Mouse (Mus musculus) midbrain, embryonic 13.5 days (tissue): ENCODE measurements at regions not wholly inside any gene's neighbourhood (a gene's known extent, or its start where the extent isn't known, plus 50 kb on each side); places are given as distances from the start of the nearest gene placed in this dataset.

Experiments used
- ATAC-seq: fragments of 200-750 bp; cut with Nextera tagmentation; 2 replicates; pipeline ENCODE4 v1.8.0; 2017; ENCODE audit warnings: mild to moderate bottlenecking, moderate TSS enrichment, moderate library complexity
- H3K27ac ChIP-seq: fragments of 300-500 bp; sonication (generic); 2 replicates; pipeline ENCODE4 v1.5.1; 2015; ENCODE audit warnings: inconsistent platforms, mild to moderate bottlenecking, moderate library complexity
- H3K27me3 ChIP-seq: fragments of 300-500 bp; sonication (generic); 2 replicates; pipeline ENCODE4 v1.6.1; 2015; ENCODE audit warnings: mild to moderate bottlenecking, inconsistent platforms
- H3K36me3 ChIP-seq: fragments of 300-500 bp; sonication (generic); 2 replicates; pipeline ENCODE4 v1.6.1; 2015; ENCODE audit warnings: mild to moderate bottlenecking, inconsistent platforms
- H3K4me1 ChIP-seq: fragments of 300-500 bp; sonication (generic); replicated peaks from 2 replicates; pipeline ENCODE4 v1.6.1; 2015; ENCODE audit warnings: inconsistent platforms
- H3K4me2 ChIP-seq: fragments of 300-500 bp; sonication (generic); replicated peaks from 2 replicates; pipeline ENCODE4 v1.6.1; 2015; ENCODE audit warnings: moderate library complexity, mild to moderate bottlenecking, inconsistent platforms
- H3K4me3 ChIP-seq: fragments of 300-500 bp; sonication (generic); replicated peaks from 2 replicates; pipeline ENCODE4 v1.5.1; 2015; ENCODE audit warnings: mild to moderate bottlenecking, inconsistent platforms
- H3K9ac ChIP-seq: fragments of 300-500 bp; sonication (generic); replicated peaks from 2 replicates; pipeline ENCODE4 v1.6.1; 2015; ENCODE audit warnings: mild to moderate bottlenecking, inconsistent platforms
- H3K9me3 ChIP-seq: fragments of 300-500 bp; sonication (generic); 2 replicates; pipeline ENCODE4 v1.6.1; 2016; ENCODE audit warnings: mild to moderate bottlenecking, inconsistent platforms
- WGBS: fragments of 180-500 bp; shearing (Covaris S2); methylation state at CpG from one replicate; pipeline ENCODE4 v1.1.7; 2015; 5-methylcytosine and 5-hydroxymethylcytosine counted together

DNA sequence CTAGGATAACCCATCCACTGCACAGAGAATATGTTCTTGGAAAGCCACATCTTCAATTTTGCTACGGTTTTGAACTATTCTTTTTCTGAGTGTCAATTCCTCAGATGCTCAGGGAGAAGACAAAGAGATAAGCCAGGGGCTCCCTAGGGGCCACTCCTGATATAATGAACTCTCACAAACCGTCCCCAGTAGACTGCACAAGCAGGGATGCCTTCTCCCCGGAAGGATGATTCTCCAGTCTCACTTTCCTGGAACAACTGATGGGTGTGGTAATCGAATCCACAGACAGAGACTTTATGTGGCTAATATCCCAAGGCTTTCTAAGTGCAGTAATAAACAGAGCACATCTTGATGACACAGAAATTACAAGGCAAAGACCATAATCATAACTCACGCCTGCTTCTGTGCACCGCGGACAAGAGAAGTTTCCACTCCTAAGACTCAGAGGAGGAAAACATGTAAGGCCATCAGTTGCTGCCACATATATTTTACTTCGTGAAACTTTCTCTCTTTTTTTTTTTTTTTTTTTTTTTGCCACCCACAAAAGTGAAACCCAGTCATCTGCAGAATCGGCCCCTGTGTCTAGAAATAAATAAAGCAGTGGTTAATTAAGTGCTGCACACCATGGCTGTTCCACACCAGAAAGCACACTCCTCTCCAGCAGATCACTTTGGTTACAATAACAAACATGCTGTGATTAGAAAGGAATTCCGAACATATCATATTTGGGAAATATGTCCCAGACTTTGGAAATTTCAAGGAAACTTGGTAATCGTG is 433.8 kb downstream of the Gsdmc2 start:
- no peaks in the 10 kb centered on the region for H3K36me3 ChIP-seq
- no peak overlapping the region for H3K27ac ChIP-seq
- no peak overlapping the region for H3K4me2 ChIP-seq
- H3K27me3 ChIP-seq = no peaks in the 10 kb centered on the region
- no peaks in the 10 kb centered on the region for H3K4me1 ChIP-seq
- no peak overlapping the region for H3K9ac ChIP-seq
- 71% methylated on average over 11 of the region's 11 CpGs for WGBS
- ATAC-seq = no peak
- H3K9me3 ChIP-seq = no peaks in the 10 kb centered on the region
- H3K4me3 ChIP-seq = no peak overlapping the region

DNA sequence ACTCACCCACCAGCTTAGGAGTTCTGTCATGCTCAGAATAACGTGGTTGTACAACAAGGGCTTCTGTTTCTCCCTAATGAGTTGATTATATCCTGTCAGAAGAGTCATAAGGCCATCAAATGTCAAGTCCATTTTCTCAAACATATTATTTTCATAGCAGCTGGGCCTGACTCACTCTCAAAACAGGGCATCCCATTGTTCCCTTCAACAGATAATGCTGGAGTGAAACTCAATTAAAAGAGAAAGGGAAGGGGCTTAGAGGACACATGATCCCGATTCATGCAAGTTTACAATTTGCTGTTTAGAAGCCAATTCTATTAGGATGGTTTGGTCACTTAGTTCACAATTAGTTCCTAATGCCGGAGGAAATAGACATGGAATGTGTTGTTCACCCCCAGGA is 444.5 kb downstream of the Gsdmc2 start:
- Histone ChIP-seq H3K36me3 (no peaks in the 10 kb centered on the region), H3K4me1 (no peaks in the 10 kb centered on the region), H3K4me3 (no peak overlapping the region), H3K27me3 (no peaks in the 10 kb centered on the region), H3K27ac (no peak overlapping the region), H3K4me2 (no peak overlapping the region), H3K9me3 (no peaks in the 10 kb centered on the region), H3K9ac (no peak overlapping the region)
- no peak for ATAC-seq
- 63% methylated on average over 3 of the region's 3 CpGs for WGBS

DNA sequence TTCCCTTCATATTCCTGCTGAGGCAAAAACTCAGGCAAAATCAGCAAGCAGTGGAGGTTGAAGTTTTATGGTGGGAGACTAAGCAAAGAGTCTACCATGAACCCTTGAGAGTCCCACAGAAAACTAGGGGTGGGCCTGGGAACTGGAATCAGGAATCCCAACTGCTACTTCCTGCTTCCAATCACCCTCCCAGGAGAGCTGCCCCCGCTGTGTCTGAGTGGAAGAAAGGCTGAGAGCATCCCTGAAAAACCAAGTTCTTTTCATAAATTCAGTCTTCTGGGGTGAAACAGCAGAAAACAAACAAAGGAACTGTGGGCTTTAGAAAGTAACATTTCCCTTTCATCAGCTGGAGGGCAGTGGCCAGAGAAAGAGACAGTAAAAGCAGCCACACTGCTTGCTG is 445.0 kb downstream of the Gsdmc2 start:
- Histone ChIP-seq H3K36me3 (no peaks in the 10 kb centered on the region), H3K9ac (no peak overlapping the region), H3K27me3 (no peaks in the 10 kb centered on the region), H3K4me3 (no peak overlapping the region), H3K9me3 (no peaks in the 10 kb centered on the region), H3K4me1 (no peaks in the 10 kb centered on the region), H3K27ac (no peak overlapping the region), H3K4me2 (no peak overlapping the region)
- no peak for ATAC-seq
- WGBS = 78% methylated on average over 1 of the region's 1 CpGs

DNA sequence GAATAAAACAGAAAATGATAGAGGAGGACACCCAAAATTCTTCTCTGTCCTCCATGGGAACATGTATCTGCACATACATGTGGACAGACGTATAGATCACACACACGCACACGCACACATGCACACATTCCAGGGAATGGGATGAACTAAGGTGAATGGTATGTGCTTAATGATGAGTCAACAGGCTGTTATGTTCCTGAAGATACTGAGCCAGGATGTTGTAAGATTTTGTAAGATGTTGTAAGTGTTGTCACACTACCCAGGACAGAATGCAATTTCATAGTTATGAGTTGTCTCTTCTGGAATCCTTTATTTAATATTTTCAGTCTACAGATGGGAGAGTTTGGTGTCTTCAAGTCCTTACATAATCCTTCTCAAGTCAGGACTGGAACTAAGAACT is 447.5 kb downstream of the Gsdmc2 start:
- no peak overlapping the region for H3K4me2 ChIP-seq
- H3K27ac ChIP-seq = no peak overlapping the region
- no peaks in the 10 kb centered on the region for H3K4me1 ChIP-seq
- H3K9ac ChIP-seq = no peak overlapping the region
- no peak overlapping the region for H3K4me3 ChIP-seq
- H3K27me3 ChIP-seq = no peaks in the 10 kb centered on the region
- 92% methylated on average over 3 of the region's 3 CpGs for WGBS
- H3K36me3 ChIP-seq = no peaks in the 10 kb centered on the region
- H3K9me3 ChIP-seq = no peaks in the 10 kb centered on the region
- ATAC-seq = no peak

DNA sequence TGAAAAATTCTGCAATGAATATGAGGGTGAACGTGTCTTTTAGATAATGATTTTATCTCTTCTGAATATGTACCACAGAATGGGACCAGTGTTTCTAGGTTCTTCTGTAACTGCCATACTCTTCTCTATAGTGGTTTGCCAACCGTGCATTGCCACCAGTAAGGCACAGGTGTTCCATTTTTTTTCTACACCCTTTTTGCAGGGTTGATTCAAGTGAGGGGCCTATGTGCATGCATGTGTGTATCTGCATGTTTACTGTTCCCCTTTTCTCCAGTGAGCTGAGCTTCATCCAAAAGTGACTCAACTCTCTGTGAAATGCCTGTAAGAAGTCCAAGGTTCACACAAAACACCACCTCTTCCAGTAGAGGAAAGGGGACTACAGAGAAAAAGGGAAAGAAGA is 467.7 kb downstream of the Gsdmc2 start:
- no peaks in the 10 kb centered on the region for H3K9me3 ChIP-seq
- WGBS = 89% methylated on average over 2 of the region's 2 CpGs
- no peak for ATAC-seq
- no peaks in the 10 kb centered on the region for H3K27me3 ChIP-seq
- H3K4me3 ChIP-seq = no peak overlapping the region
- no peak overlapping the region for H3K27ac ChIP-seq
- H3K9ac ChIP-seq = no peak overlapping the region
- no peaks in the 10 kb centered on the region for H3K4me1 ChIP-seq
- no peaks in the 10 kb centered on the region for H3K36me3 ChIP-seq
- no peak overlapping the region for H3K4me2 ChIP-seq

DNA sequence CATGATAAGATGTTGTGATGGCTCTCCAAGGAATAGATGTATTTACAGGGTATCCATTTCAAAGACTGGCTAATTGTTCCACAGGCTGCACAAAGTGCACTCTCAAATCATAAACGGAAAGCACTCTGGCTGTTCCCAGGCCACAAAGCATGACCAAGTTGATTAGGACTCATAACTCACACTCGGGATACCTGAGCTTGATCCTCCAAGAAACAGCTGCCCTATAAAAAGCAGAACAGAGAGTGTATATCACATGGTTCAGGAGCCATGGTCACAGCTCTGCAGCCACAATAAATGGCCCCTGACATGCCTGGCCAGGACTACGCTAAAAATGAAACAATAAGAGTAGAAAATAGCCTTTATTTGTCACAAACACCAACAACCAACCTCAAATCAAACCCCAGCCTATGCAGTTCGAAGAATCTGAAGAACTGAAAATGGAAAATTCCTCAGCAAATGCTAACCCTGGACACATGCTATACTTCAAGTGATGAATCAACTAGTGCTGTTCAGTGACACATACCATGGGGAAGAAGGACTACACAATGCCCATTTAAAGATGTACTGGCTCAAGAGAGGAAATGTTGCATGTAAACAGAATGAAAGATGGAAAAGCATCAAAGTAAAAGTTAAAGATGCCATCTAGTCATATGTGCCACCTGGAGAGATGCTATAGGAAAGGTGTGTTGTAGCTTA is 473.5 kb downstream of the Gsdmc2 start:
- H3K4me2 ChIP-seq = no peak overlapping the region
- no peaks in the 10 kb centered on the region for H3K4me1 ChIP-seq
- H3K9me3 ChIP-seq = no peaks in the 10 kb centered on the region
- H3K9ac ChIP-seq = no peak overlapping the region
- 83% methylated on average over 4 of the region's 4 CpGs for WGBS
- H3K27me3 ChIP-seq = no peaks in the 10 kb centered on the region
- no peak overlapping the region for H3K4me3 ChIP-seq
- no peak for ATAC-seq
- H3K36me3 ChIP-seq = no peaks in the 10 kb centered on the region
- H3K27ac ChIP-seq = no peak overlapping the region

DNA sequence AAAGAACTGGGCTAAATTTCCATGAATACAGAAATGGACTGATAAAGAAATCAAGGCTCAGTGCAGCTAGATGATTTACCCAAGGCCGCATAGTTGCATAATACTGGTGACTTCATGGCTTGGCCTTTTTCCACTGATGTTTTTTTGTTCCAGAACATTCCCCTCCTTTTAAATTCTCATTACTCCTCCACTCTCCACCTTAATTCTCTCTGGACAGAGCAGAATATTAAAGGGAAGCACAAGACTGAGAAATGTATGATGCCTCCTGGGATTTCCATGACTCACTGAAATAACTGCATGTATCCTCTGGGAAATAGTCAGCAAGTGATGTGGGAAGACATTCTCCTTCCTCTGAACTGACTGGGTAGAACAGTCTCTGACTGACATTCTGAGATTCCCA is 480.5 kb downstream of the Gsdmc2 start:
- Histone ChIP-seq H3K27me3 (no peaks in the 10 kb centered on the region), H3K4me3 (no peak overlapping the region), H3K4me2 (no peak overlapping the region), H3K36me3 (no peaks in the 10 kb centered on the region), H3K9ac (no peak overlapping the region), H3K9me3 (no peaks in the 10 kb centered on the region), H3K27ac (no peak overlapping the region), H3K4me1 (no peaks in the 10 kb centered on the region)
- no peak for ATAC-seq
- WGBS = 93% methylated on average over 1 of the region's 1 CpGs

DNA sequence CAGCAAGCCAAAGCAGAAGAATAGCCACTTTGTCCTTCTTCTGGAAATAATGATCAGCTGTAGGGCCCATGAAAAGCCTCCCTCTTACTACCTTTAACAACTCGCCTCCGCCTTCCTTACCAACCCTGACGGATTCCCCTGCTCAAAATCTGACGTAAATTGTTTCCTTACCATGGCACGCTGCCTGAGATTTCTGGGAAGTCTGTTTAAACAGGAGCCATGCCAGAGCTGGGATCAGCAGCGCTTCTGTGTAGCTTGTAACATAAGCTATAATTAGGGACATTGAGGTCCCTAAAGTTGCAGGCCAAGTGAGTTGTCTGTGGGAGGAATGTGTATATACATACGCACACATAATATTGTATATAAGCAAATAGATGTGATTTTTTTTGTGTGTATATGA is 484.6 kb downstream of the Gsdmc2 start:
- no peaks in the 10 kb centered on the region for H3K36me3 ChIP-seq
- H3K27ac ChIP-seq = no peak overlapping the region
- no peak overlapping the region for H3K4me3 ChIP-seq
- H3K4me2 ChIP-seq = no peak overlapping the region
- no peak for ATAC-seq
- no peaks in the 10 kb centered on the region for H3K9me3 ChIP-seq
- H3K4me1 ChIP-seq = no peaks in the 10 kb centered on the region
- H3K27me3 ChIP-seq = no peaks in the 10 kb centered on the region
- 93% methylated on average over 7 of the region's 7 CpGs for WGBS
- H3K9ac ChIP-seq = no peak overlapping the region

DNA sequence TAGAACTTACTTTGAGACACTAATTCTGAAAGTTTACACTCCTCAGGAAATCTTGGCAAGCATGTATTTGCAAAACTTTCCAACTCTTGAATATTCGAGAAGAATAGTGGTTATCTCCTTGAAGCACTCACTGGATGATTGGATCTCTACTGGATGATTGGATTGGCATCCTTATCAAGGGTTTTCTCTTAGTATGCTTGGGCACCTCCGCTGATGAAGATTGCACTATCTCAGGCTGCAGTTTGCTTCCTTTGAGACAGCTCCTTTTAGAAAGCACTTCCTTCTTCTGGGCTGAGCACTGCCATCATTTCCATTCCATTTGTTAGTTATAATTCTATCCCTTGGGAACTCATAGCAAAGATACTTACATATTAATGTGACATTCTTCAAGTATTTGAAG is 503.2 kb downstream of the Gsdmc2 start:
- Histone ChIP-seq H3K4me3 (no peak overlapping the region), H3K9ac (no peak overlapping the region), H3K36me3 (no peaks in the 10 kb centered on the region), H3K4me2 (no peak overlapping the region), H3K4me1 (no peaks in the 10 kb centered on the region), H3K27me3 (no peaks in the 10 kb centered on the region), H3K27ac (no peak overlapping the region), H3K9me3 (no peaks in the 10 kb centered on the region)
- ATAC-seq = no peak
- 85% methylated on average over 2 of the region's 2 CpGs for WGBS

DNA sequence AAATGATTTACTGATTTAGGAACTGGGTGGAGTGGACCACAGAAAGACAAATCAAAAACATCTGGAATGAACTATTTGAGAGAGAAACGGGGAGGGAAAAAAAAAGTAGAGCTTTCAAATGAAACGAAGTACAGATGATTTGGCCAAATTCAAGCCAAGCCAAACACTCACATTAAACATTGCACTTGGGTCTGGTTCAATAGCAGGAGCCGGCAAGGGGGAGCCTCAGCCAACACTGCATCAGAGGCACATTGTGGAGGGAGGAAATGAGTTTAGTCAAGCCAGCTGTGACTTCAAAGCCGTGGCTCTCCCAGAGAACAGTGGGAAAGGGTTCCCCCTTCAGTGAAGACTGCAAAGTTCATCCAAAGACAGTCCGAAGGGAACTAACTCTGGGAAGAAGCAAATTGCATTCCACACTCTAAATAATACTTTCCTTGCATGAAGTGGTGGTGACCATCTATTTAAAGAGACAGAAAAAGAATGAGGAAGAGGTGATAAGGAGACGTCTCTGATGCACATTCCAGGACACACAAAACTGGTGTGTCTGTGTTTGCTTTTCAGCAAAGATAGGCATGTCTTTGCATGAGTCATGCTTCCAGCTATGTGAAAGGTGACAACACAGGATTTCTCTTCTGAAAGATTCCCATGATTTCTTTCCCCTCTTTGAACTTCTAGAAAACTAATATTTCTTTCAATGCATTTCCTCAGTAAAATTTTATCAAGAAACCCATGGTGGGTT is 504.5 kb downstream of the Gsdmc2 start:
- no peak for ATAC-seq
- Histone ChIP-seq H3K4me1 (no peaks in the 10 kb centered on the region), H3K27me3 (no peaks in the 10 kb centered on the region), H3K36me3 (no peaks in the 10 kb centered on the region), H3K9ac (no peak overlapping the region), H3K9me3 (no peaks in the 10 kb centered on the region), H3K4me3 (no peak overlapping the region), H3K4me2 (no peak overlapping the region), H3K27ac (no peak overlapping the region)
- 44% methylated on average over 6 of the region's 6 CpGs for WGBS

DNA sequence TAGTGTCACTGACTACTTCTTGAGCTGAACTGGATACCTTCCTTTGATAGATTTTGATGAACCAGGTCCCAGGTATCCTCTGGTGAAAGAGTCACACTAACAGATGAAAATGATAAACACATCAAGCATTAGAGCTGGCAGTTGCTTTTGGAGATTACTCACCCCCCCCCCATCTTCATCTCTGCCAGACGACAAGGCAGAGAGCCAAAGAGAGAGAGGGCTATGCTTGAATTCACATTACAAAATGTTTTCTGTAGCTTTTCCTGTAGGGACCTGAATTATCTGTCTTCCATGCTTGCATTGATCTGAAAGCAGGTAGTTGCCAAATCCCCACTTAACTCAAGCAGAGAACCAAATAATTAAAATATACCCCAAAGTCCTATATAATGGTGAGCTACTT is 525.3 kb downstream of the Gsdmc2 start:
- H3K36me3 ChIP-seq = no peaks in the 10 kb centered on the region
- no peaks in the 10 kb centered on the region for H3K4me1 ChIP-seq
- ATAC-seq = no peak
- H3K4me2 ChIP-seq = no peak overlapping the region
- no peaks in the 10 kb centered on the region for H3K9me3 ChIP-seq
- no peak overlapping the region for H3K27ac ChIP-seq
- H3K9ac ChIP-seq = no peak overlapping the region
- 43% methylated on average over 1 of the region's 1 CpGs for WGBS
- H3K4me3 ChIP-seq = no peak overlapping the region
- no peaks in the 10 kb centered on the region for H3K27me3 ChIP-seq

DNA sequence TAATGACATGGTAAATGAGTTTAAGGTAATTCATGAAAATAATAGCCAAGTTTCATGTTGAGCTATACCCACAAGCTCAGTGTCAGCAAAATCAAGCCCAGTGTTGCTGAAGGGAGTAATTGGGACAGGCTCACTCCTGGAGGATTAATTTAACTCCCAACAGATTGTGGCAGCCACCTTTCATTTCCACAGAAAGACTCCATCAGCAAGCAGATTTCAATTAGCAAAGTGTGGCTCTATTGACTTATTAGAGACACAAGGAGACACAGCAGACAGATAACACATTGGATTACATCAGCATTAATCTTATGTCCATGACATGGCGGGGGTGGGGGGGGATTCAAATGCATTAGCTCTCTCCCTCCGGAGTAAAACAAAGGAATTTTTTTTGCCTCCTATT is 534.6 kb downstream of the Gsdmc2 start:
- no peak overlapping the region for H3K27ac ChIP-seq
- ATAC-seq = no peak

More for the DNA sequence above, 534.6 kb downstream of the Gsdmc2 start:
- no peak overlapping the region for H3K4me2 ChIP-seq
- WGBS = 62% methylated on average over 2 of the region's 2 CpGs
- no peaks in the 10 kb centered on the region for H3K36me3 ChIP-seq
- no peaks in the 10 kb centered on the region for H3K27me3 ChIP-seq
- H3K9me3 ChIP-seq = no peaks in the 10 kb centered on the region
- no peaks in the 10 kb centered on the region for H3K4me1 ChIP-seq
- no peak overlapping the region for H3K4me3 ChIP-seq
- H3K9ac ChIP-seq = no peak overlapping the region
